Mouse (Mus musculus): ENCODE measurements around the gene U2af1l4. TPM values are rescaled to one million over a fixed set of nuclear protein-coding genes. Genes with fewer than 3 reads are reported as not detected.

Gene U2af1l4
- 28.8 and 71.1 TPM in 2 replicates for polyA plus RNA-seq (2011; ENCODE audit: insufficient read depth, insufficient read length, low replicate concordance, missing spikeins)

DNA sequence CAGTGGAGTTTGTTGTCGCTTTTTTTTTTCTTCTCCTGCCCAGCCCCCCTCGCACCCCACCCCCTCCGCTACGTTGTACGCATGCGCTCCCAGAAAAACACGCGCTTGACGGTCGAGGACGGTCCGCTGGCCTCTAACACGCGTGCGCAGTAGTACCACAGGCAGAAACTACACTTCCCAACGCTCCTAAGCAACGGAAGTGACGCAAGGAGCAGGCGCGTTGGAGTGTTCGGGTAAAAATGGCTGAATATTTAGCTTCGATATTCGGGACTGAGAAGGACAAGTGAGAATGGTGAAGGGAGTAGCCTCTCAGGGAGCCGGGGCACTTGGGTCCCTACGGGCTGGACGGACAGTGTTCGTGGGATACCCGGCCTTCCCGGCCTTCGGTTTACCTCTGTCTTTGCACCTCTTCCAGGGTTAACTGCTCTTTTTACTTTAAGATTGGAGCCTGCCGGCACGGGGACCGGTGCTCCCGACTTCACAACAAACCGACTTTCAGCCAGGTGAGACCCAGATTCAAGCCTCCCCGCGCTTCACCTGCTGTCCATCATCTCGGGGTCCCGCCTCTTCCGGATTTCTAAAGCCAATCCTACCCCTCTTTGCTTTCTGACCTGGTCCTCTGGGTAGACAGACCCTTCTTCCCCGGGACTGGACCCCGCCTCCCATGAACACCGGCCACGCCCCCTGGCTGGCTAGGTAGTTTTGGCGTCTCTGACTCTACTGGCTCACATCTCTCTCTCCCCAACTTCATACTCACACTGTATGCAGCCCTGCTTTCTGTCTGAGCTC, at the start of gene U2af1l4, which contains the start of the genes Gm49396 and Psenen:
U2af1l4 (plus strand) TSS at position 185 of the 789 bp plus-strand sequence.
Gm49396 (plus strand) TSS at position 228 of the 789 bp plus-strand sequence.
Psenen (minus strand) TSS at position 511 of the 789 bp plus-strand sequence.
- TF ChIP-seq POLR2A (IDR thresholded peaks at IDR 0.05; ENCODE audit: borderline replicate concordance, control insufficient read depth, low read depth, low read length) (peak; percentile 31; the same call in 1 of the 2 replicates), CTCF (IDR thresholded peaks at IDR 0.05; ENCODE audit: control insufficient read depth, insufficient read depth, low read length) (no peak)
- Histone ChIP-seq H3K27ac (ENCODE audit: control insufficient read depth, insufficient read depth, low read depth, low read length, poor library complexity) (peak within 1 kb of the TSS; percentile 86), H3K4me1 (ENCODE audit: control insufficient read depth, insufficient read depth, low read length) (peaks cover 3% of the 10 kb centered on the region; the same call in 1 of the 2 replicates), H3K4me3 (replicated peaks; ENCODE audit: control insufficient read depth, low read depth, low read length) (peak within 1 kb of the TSS; percentile 90)
- under 1% methylated on average over 45 of the region's 45 CpGs for WGBS

DNA sequence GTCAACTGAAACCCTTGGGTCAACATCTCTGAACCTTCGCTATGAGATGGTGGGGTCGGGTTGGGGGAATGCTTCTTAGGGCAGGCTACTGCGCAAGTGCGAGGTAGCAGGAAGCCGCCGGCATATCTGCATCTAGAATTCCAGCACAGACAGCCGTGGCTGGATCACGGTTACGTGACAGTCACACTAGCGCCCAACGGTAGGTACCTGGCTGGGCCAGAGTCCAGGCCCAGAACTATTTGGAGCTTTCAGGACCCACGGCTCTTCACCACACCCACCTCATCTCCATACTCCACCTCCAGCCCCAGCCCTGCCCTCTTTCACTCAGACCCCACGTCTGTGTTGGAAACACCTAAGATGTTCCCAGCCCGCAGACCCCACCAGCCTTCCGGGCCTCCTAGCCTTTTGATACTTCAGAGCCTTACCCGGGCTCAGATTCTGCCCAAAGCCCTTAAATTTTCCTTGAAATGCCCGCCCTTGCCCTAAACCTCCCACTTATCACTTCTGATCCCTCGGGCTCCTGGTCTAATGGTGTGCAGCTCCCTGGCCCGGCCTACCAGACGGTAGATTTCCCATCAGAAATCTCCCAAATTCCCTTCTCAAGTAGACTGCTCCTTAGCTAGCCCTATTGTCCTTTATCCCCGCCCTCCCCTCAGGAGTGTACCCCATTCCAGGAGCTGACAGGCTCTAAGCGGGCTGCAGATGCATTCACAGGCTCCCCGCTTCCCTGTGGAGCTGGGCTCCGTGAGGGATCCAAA, 47.9 kb upstream of the U2af1l4 start:
- H3K4me1 ChIP-seq (ENCODE audit: control insufficient read depth, insufficient read depth, low read length) = no peaks in the 10 kb centered on the region
- TF ChIP-seq CTCF (IDR thresholded peaks at IDR 0.05; ENCODE audit: control insufficient read depth, insufficient read depth, low read length) = no peak
- TF ChIP-seq POLR2A (IDR thresholded peaks at IDR 0.05; ENCODE audit: borderline replicate concordance, control insufficient read depth, low read depth, low read length) = no peak
- no peak overlapping the region for H3K4me3 ChIP-seq (replicated peaks; ENCODE audit: control insufficient read depth, low read depth, low read length)
- 64% methylated on average over 24 of the region's 24 CpGs for WGBS
- H3K27ac ChIP-seq (ENCODE audit: control insufficient read depth, insufficient read depth, low read depth, low read length, poor library complexity) = no peak overlapping the region

DNA sequence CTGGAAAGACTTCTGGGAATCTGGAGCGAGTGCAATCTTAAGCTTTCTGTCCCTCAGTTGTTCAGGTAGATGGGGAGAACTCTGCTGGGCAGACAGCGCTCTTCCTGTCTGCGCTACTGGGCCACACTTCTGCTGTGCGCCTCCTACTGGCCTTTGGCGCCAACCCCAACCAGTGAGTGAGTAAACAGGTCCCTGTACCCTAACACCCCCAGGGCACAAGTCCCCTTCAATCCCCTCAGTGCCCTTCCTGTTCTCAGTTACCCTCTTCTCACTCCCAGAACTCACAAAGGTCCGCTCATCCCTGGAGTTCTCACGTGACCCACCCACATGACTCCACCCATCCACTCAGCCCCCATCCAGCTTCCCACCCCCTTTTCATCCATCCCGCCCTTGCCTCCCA, 44.8 kb upstream of the U2af1l4 start:
- Histone ChIP-seq H3K4me1 (ENCODE audit: control insufficient read depth, insufficient read depth, low read length) (no peaks in the 10 kb centered on the region), H3K27ac (ENCODE audit: control insufficient read depth, insufficient read depth, low read depth, low read length, poor library complexity) (no peak overlapping the region), H3K4me3 (replicated peaks; ENCODE audit: control insufficient read depth, low read depth, low read length) (no peak overlapping the region)
- whole genome bisulfite sequencing = 45% methylated on average over 8 of the region's 8 CpGs
- TF ChIP-seq CTCF (IDR thresholded peaks at IDR 0.05; ENCODE audit: control insufficient read depth, insufficient read depth, low read length) = no peak
- TF ChIP-seq POLR2A (IDR thresholded peaks at IDR 0.05; ENCODE audit: borderline replicate concordance, control insufficient read depth, low read depth, low read length) = no peak

DNA sequence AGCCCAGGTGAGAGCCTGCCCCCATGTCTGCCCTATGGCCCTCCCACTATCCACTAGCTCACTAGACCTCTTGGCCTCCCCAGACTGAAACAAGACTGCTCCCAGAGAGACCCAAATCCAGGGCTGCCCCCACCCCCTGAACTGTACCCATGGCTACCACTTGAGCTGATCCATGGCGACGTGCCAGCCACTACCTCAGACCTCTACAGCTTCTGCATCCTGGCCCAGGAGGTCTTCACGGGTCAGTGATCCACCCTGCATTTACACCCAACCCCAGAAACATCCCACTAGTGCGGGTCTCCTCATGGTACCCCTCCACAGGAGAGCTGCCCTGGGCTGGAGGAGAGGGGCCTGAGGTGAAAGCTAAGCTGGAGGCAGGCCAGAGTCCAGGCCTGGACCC, 42.7 kb upstream of the U2af1l4 start:
- 80% methylated on average over 4 of the region's 4 CpGs for WGBS
- Histone ChIP-seq H3K4me3 (replicated peaks; ENCODE audit: control insufficient read depth, low read depth, low read length) (no peak overlapping the region), H3K27ac (ENCODE audit: control insufficient read depth, insufficient read depth, low read depth, low read length, poor library complexity) (no peak overlapping the region), H3K4me1 (ENCODE audit: control insufficient read depth, insufficient read depth, low read length) (no peaks in the 10 kb centered on the region)
- no peak for TF ChIP-seq CTCF (IDR thresholded peaks at IDR 0.05; ENCODE audit: control insufficient read depth, insufficient read depth, low read length)
- no peak for TF ChIP-seq POLR2A (IDR thresholded peaks at IDR 0.05; ENCODE audit: borderline replicate concordance, control insufficient read depth, low read depth, low read length)

DNA sequence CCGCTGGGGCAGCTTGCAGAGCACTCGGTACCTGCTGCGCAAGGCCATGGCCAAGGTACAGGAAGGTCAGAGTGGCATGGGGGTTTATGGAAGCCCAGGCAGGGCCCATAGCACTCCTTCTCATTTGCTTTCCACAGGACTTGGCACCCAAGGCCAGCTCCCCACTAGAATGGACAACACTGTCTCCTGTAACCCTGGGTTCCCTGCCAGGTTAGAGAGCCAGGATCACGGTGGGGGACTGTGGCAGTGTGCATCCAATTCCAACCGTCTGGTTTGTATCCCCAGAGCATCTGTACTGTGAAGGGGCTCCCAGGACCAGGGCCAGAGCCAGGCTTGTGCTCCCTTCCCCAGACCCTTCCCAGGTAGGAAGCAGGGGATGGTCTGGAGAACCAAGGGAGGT, 42.2 kb upstream of the U2af1l4 start:
- H3K27ac ChIP-seq (ENCODE audit: control insufficient read depth, insufficient read depth, low read depth, low read length, poor library complexity) = no peak overlapping the region
- TF ChIP-seq POLR2A (IDR thresholded peaks at IDR 0.05; ENCODE audit: borderline replicate concordance, control insufficient read depth, low read depth, low read length) (no peak), CTCF (IDR thresholded peaks at IDR 0.05; ENCODE audit: control insufficient read depth, insufficient read depth, low read length) (no peak)
- no peak overlapping the region for H3K4me3 ChIP-seq (replicated peaks; ENCODE audit: control insufficient read depth, low read depth, low read length)
- H3K4me1 ChIP-seq (ENCODE audit: control insufficient read depth, insufficient read depth, low read length) = no peaks in the 10 kb centered on the region
- 84% methylated on average over 5 of the region's 5 CpGs for WGBS

DNA sequence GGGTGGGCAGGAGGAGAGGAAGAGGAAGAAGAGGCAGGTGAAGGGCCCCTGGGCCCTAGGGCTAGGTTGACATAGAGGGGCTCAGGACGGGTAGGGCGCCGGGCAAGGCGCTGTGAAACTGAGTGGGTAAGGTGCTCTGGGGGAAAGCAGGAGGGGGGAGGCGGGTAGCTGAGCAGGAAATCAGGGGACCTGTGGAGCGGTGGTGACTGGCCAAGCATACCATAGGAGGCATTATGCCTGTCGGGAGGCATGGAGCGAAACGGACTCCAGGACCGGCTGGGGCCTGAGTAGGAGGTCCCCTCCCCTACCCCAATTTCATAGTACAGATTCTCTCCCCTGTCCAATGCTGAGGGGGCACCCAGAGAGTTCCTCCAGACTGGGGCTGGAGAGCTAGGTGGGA, 40.2 kb upstream of the U2af1l4 start:
- Histone ChIP-seq H3K27ac (ENCODE audit: control insufficient read depth, insufficient read depth, low read depth, low read length, poor library complexity) (no peak overlapping the region), H3K4me1 (ENCODE audit: control insufficient read depth, insufficient read depth, low read length) (no peaks in the 10 kb centered on the region), H3K4me3 (replicated peaks; ENCODE audit: control insufficient read depth, low read depth, low read length) (no peak overlapping the region)
- no peak for TF ChIP-seq CTCF (IDR thresholded peaks at IDR 0.05; ENCODE audit: control insufficient read depth, insufficient read depth, low read length)
- TF ChIP-seq POLR2A (IDR thresholded peaks at IDR 0.05; ENCODE audit: borderline replicate concordance, control insufficient read depth, low read depth, low read length) = no peak
- 90% methylated on average over 10 of the region's 10 CpGs for WGBS

DNA sequence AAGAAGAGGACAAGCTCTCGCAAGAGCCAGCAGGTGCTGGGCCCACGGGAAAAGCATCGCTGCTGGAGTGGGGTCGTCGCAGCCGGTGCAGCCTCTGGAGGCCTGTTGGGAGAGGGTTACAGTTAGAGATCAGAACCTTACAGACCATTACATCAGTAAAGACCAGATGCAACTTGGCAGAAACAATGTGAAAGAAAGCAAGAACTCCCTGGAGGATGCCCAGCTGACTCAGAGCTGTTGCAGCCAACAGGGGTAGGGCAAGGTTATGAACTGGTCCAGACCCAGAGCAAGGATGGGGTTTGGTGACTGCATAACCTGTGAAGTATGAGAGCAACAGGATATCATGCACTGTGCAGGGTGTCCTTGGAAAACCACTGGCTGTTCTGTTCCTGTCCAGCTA, 38.6 kb upstream of the U2af1l4 start:
- TF ChIP-seq CTCF (IDR thresholded peaks at IDR 0.05; ENCODE audit: control insufficient read depth, insufficient read depth, low read length) (no peak), POLR2A (IDR thresholded peaks at IDR 0.05; ENCODE audit: borderline replicate concordance, control insufficient read depth, low read depth, low read length) (no peak)
- Histone ChIP-seq H3K27ac (ENCODE audit: control insufficient read depth, insufficient read depth, low read depth, low read length, poor library complexity) (no peak overlapping the region), H3K4me1 (ENCODE audit: control insufficient read depth, insufficient read depth, low read length) (no peaks in the 10 kb centered on the region), H3K4me3 (replicated peaks; ENCODE audit: control insufficient read depth, low read depth, low read length) (no peak overlapping the region)
- 74% methylated on average over 6 of the region's 6 CpGs for WGBS

DNA sequence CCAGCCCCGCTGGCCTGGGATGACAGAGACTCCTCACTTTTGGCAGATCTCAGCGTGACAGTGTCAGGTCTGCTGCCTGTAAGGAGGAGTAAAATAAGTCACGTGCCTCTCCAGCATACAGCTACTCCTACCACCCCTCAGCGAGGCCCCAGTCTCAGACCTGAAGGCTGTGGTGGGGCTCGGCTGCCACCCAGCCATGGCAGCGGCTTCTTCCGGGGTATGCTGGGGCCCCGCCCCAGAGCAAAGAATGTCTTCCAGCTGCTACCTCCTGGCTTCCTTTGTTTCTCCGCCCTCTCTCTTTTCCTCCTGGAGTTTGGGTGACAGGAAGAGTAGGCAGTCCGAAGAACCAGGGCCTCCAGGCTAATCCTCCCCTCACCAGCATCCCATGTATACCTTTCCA, 37.1 kb upstream of the U2af1l4 start:
- TF ChIP-seq CTCF (IDR thresholded peaks at IDR 0.05; ENCODE audit: control insufficient read depth, insufficient read depth, low read length) (no peak), POLR2A (IDR thresholded peaks at IDR 0.05; ENCODE audit: borderline replicate concordance, control insufficient read depth, low read depth, low read length) (no peak)
- Histone ChIP-seq H3K4me3 (replicated peaks; ENCODE audit: control insufficient read depth, low read depth, low read length) (no peak overlapping the region), H3K4me1 (ENCODE audit: control insufficient read depth, insufficient read depth, low read length) (no peaks in the 10 kb centered on the region), H3K27ac (ENCODE audit: control insufficient read depth, insufficient read depth, low read depth, low read length, poor library complexity) (no peak overlapping the region)
- 90% methylated on average over 10 of the region's 10 CpGs for WGBS
